Mouse (Mus musculus) heart, postnatal 0 days (tissue): ENCODE data around the gene Gm10271. TPM values are rescaled to one million over a fixed set of nuclear protein-coding genes. Genes with fewer than 3 reads are reported as not detected.

Experiments used
- ATAC-seq: fragments of 200-750 bp; cut with Nextera tagmentation; 2 replicates; pipeline ENCODE4 v1.8.0; 2017; ENCODE audit warnings: low read depth, moderate number of reproducible peaks, moderate library complexity; ENCODE audit not compliant: insufficient read depth
- DNase-seq: peaks from one replicate; pipeline ENCODE4 v3.0.0-alpha.2; 2016; ENCODE audit warnings: low spot score
- H3K27ac ChIP-seq: fragments of 300-500 bp; sonication (generic); 2 replicates; pipeline ENCODE4 v1.5.1; 2014; ENCODE audit warnings: low read depth, mild to moderate bottlenecking
- H3K27me3 ChIP-seq: fragments of 300-500 bp; sonication (generic); 2 replicates; pipeline ENCODE4 v1.6.1; 2014; ENCODE audit warnings: low read length, mixed read lengths; ENCODE audit not compliant: control insufficient read depth, insufficient read depth
- H3K36me3 ChIP-seq: fragments of 300-500 bp; sonication (generic); replicated peaks from 2 replicates; pipeline ENCODE4 v1.6.1; 2014; ENCODE audit warnings: low read length, mixed read lengths; ENCODE audit not compliant: control insufficient read depth, insufficient read depth
- H3K4me1 ChIP-seq: fragments of 300-500 bp; sonication (generic); 2 replicates; pipeline ENCODE4 v1.6.1; 2014; ENCODE audit warnings: antibody characterized with exemption; ENCODE audit not compliant: control insufficient read depth, insufficient read depth
- H3K4me2 ChIP-seq: fragments of 300-500 bp; sonication (generic); 2 replicates; pipeline ENCODE4 v1.6.1; 2014; ENCODE audit warnings: low read depth, mild to moderate bottlenecking, low read length, moderate library complexity
- H3K4me3 ChIP-seq: fragments of 300-500 bp; sonication (generic); 2 replicates; pipeline ENCODE4 v1.5.1; 2014; ENCODE audit warnings: low read depth, low read length
- H3K9ac ChIP-seq: fragments of 300-500 bp; sonication (generic); replicated peaks from 2 replicates; pipeline ENCODE4 v1.6.1; 2014; ENCODE audit warnings: low read depth, low read length, mixed read lengths
- H3K9me3 ChIP-seq: fragments of 300-500 bp; sonication (generic); replicated peaks from 2 replicates; pipeline ENCODE4 v1.6.1; 2016; ENCODE audit warnings: low read length; ENCODE audit not compliant: control insufficient read depth
- CTCF ChIP-seq: IDR thresholded peaks from 2 replicates; pipeline ENCODE4 v1.5.1; 2016; ENCODE audit warnings: antibody characterized with exemption, control low read depth, low read depth
- EP300 ChIP-seq: IDR thresholded peaks from 2 replicates; pipeline ENCODE4 v1.6.1; 2016; ENCODE audit warnings: antibody characterized with exemption, low read depth
- WGBS: fragments of 180-500 bp; shearing (Covaris S2); extraction: QIAGEN DNeasy Blood & Tissue Kit; methylation state at CpG from one replicate; pipeline ENCODE4 v1.1.7; 2014; 5-methylcytosine and 5-hydroxymethylcytosine counted together
- polyA plus RNA-seq: library from polyadenylated mRNA; unstranded; fragments of >200 nt; fragmentation: Nextera tagmentation; extraction: Ambion mirVana; gene quantifications from 2 replicates; pipeline ENCODE4 v1.2.1, GENCODE M21; 2015
- total RNA-seq: library from RNA; depleted of rRNA; stranded (reverse); fragments of >200 nt; gene quantifications from 2 replicates; pipeline ENCODE4 v1.2.3, GENCODE M21; 2014; ENCODE audit warnings: low replicate concordance

Gene Gm10271
- total and polyA plus RNA-seq, 2 experiments from 2014 or later = not detected

- Histone ChIP-seq H3K9ac (no peak overlapping the region), H3K36me3 (no peaks in the 10 kb centered on the region), H3K4me3 (no peak overlapping the region), H3K4me1 (peaks cover 3% of the 10 kb centered on the region), H3K27ac (no peak overlapping the region), H3K9me3 (0 out of 2 replicates have a peak, but pooled peaks cover 3% of the 10 kb centered on the region), H3K27me3 (no peaks in the 10 kb centered on the region), H3K4me2 (no peak overlapping the region)
- DNase-seq (no peak), ATAC-seq (no peak)
- WGBS = 82% methylated on average over 11 of the region's 11 CpGs
- TF ChIP-seq CTCF (no peak), EP300 (no peak)
Observed at GRCm38 (mm10) chr10:116964084-116964483, 8.3 kb downstream of the Gm10271 start.

DNA sequence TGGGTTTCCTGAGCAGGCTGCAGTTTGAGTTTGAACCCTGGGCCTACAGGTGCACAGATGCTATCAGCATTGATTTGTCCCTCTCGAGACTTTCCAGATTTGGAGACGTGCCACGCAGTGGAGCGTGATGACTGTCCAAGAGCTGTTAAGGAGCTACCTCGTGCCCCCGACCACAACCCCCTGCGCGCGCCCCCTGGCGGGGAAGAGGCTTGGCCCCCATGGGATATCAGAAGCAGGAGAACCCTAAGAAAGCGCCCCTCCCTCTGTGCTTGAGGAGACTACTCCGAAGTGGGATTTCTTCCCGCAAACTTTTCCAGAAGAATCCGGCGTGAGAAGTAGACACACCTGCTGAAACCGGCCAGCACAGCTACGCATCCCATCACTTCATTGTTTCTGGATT is 9.6 kb downstream of the Gm10271 start:
- Histone ChIP-seq H3K9me3 (0 out of 2 replicates have a peak, but pooled peaks cover 3% of the 10 kb centered on the region), H3K4me2 (no peak overlapping the region), H3K27ac (no peak overlapping the region), H3K36me3 (no peaks in the 10 kb centered on the region), H3K4me3 (no peak overlapping the region), H3K9ac (no peak overlapping the region), H3K27me3 (no peaks in the 10 kb centered on the region), H3K4me1 (peaks cover 3% of the 10 kb centered on the region)
- no peak for ATAC-seq
- 52% methylated on average over 17 of the region's 17 CpGs for WGBS
- TF ChIP-seq CTCF (0 out of 2 replicates have a peak, but pooled peaks have one; percentile 2), EP300 (no peak)
- no peak for DNase-seq

- Histone ChIP-seq H3K9me3 (0 out of 2 replicates have a peak, but pooled peaks cover 3% of the 10 kb centered on the region), H3K27ac (no peak overlapping the region), H3K4me2 (no peak overlapping the region), H3K9ac (no peak overlapping the region), H3K36me3 (no peaks in the 10 kb centered on the region), H3K4me3 (no peak overlapping the region), H3K4me1 (peaks cover 3% of the 10 kb centered on the region), H3K27me3 (no peaks in the 10 kb centered on the region)
- WGBS = 72% methylated on average over 14 of the region's 14 CpGs
- ATAC-seq (no peak), DNase-seq (no peak)
- TF ChIP-seq EP300 = no peak
- TF ChIP-seq CTCF = no peak
Observed at GRCm38 (mm10) chr10:116962152-116962551, 10.3 kb downstream of the Gm10271 start.

DNA sequence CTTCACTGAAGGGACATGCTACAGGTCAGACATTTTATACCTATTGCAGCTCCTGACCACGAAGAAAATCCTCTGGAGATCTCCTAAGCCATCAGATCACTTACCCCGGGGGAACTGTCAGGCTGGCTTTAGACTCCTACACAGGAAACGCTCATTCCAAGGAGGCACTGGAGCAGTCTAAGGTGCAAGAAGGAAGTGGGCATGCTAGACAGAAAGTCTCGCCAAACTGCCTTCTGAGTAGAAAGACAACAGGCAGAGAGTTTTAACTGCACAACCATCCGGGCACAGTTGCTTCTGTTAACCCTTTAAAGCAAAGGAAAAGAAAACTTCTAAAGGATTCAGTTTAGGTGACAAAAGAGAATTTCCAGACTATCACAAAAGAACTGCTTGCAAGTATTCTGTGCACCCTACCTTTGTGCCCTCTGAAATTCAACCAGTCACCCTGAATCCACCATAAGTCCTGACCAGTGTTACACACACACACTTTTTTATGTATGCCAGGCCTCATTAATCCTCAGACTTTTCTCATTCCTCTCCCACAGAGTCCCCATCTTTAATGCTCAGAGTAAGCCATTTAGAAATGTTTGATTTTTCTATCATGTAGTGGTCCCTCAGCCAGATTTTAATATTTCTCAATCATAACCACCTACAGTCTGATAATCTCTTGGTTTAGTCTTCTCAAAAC is 14.4 kb downstream of the Gm10271 start:
- H3K27ac ChIP-seq = no peak overlapping the region
- no peak overlapping the region for H3K4me2 ChIP-seq
- WGBS = 40% methylated on average over 5 of the region's 5 CpGs
- H3K4me3 ChIP-seq = no peak overlapping the region
- H3K4me1 ChIP-seq = no peaks in the 10 kb centered on the region
- H3K36me3 ChIP-seq = no peaks in the 10 kb centered on the region
- no peak for DNase-seq
- no peak overlapping the region for H3K9ac ChIP-seq
- 0 out of 2 replicates have a peak, but pooled peaks cover 3% of the 10 kb centered on the region for H3K9me3 ChIP-seq
- H3K27me3 ChIP-seq = no peaks in the 10 kb centered on the region
- no peak for ATAC-seq
- TF ChIP-seq EP300 = no peak
- no peak for TF ChIP-seq CTCF

DNA sequence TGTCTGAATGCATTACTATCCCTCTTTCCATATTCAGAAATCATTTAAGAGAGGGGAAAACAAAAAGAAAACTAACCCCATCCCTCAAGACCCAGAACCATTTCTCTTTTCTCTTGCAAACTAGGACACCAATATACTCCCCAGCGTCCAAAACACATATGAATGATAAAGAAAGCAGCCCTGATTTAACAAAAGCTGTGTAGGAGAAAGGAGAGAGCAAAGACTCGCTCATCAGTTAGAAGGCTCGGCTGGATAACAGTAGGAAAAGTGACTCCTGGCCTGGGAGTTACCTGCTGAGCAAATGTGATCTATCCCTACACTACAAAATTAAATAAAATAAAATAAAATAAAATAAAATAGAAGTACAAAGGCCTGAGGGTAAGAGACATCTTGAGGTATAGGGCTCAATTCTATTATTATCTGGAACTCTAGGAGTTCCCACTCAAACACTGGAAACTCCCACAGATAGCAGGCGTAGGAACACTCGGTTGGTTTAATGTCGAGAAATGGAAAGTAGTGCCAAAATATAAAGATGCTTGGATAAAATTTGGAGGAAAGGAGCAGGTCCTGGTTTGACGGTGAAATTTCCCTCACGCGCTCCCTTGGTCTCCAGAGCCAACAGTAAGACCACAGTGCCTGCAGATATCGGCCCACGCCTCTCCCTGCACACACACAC is 15.8 kb downstream of the Gm10271 start:
- H3K27me3 ChIP-seq = no peaks in the 10 kb centered on the region
- H3K36me3 ChIP-seq = no peaks in the 10 kb centered on the region
- no peak for ATAC-seq
- H3K4me3 ChIP-seq = no peak overlapping the region
- DNase-seq = no peak
- 88% methylated on average over 11 of the region's 11 CpGs for WGBS
- H3K9me3 ChIP-seq = 0 out of 2 replicates have a peak, but pooled peaks cover 3% of the 10 kb centered on the region
- H3K9ac ChIP-seq = no peak overlapping the region
- H3K4me1 ChIP-seq = no peaks in the 10 kb centered on the region
- no peak overlapping the region for H3K4me2 ChIP-seq
- no peak overlapping the region for H3K27ac ChIP-seq
- no peak for TF ChIP-seq EP300
